11 mouse cellular contexts compared by ENCODE assay signal in genomic region chr14:18001886-18002285, GRCm38 (mm10).
DNase-seq lines count a peak whose midpoint lies in the region; ATAC-seq and TF ChIP-seq lines count a peak whose summit lies in the region.
"Had no signal": no experiment of that assay in that cellular context is flagged by ENCODE, and none has a peak within 500 bp of the region (broad histone marks: within the 10 kb centered on the region; RNA-seq: fewer than 3 reads in every experiment).

No protein-coding gene starts in this region.

- no peaks in the 10 kb centered on the region for H3K36me3 ChIP-seq in lung, embryonic 14.5 days (ENCODE audit: insufficient read depth)

- no peak for ATAC-seq in lung, embryonic 14.5 days (ENCODE audit: insufficient read depth)
- ATAC-seq: lung, postnatal 0 days had no signal

- no peak overlapping the region for H3K4me3 ChIP-seq in lung, embryonic 14.5 days (ENCODE audit: low read depth, low read length)

- H3K9ac ChIP-seq in lung, embryonic 14.5 days = no peak overlapping the region

- peak; percentile 16 to 19 for DNase-seq in cerebellum, postnatal 10 days
- DNase-seq in cerebellum, adult 11-12 months = no peak
- DNase-seq in lung, embryonic 14.5 days = peak; percentile 1
- DNase-seq in lung, postnatal 36 days = no peak
- DNase-seq in induced T-regulatory cell, adult 2 months (ENCODE audit: low read depth) = peak; percentile 44
- peak; percentile 69 for DNase-seq in thymus, postnatal 14 days
- no peak for DNase-seq in MN1 (ENCODE audit: low spot score)
- DNase-seq in cerebellum, postnatal 4 days (ENCODE audit: low spot score in 2 of 2) = no peak
- DNase-seq: cerebellum, postnatal 36 days; left cerebral cortex, postnatal 4 days had no signal

- no peaks in the 10 kb centered on the region for H3K27me3 ChIP-seq in lung, embryonic 14.5 days (ENCODE audit: insufficient read depth, low read length)

- no peak overlapping the region for H3K27ac ChIP-seq in lung, embryonic 14.5 days (ENCODE audit: low read depth)

- H3K4me1 ChIP-seq in lung, embryonic 14.5 days (ENCODE audit: insufficient read depth) = no peaks in the 10 kb centered on the region

- no peak for TF ChIP-seq CTCF in lung, embryonic 14.5 days (IDR thresholded peaks at IDR 0.05; ENCODE audit: low read depth)

- no peaks in the 10 kb centered on the region for H3K9me3 ChIP-seq in lung, embryonic 14.5 days (ENCODE audit: low read depth, low read length)

- no peak overlapping the region for H3K4me2 ChIP-seq in lung, embryonic 14.5 days

- 58% methylated on average over 2 of the region's 2 CpGs for WGBS in lung, embryonic 14.5 days

Comparison
In these comparisons a context has a peak if more than half of its experiments do, and no peak if none do; other contexts are left out.
1. DNase-seq: peak in cerebellum, postnatal 10 days (2 of 2), lung, embryonic 14.5 days (single experiment), induced T-regulatory cell, adult 2 months (single experiment) and thymus, postnatal 14 days (single experiment); none in cerebellum, adult 11-12 months (single experiment), lung, postnatal 36 days (single experiment), MN1 (single experiment) and cerebellum, postnatal 4 days (0 of 2).